Mouse (Mus musculus): ENCODE measurements around the gene Fzr1. TPM values are rescaled to one million over a fixed set of nuclear protein-coding genes. Genes with fewer than 3 reads are reported as not detected.

Gene Fzr1
- total RNA-seq, 2 experiments from 2014 or later = 55.4 to 56.8 TPM

- peak; percentile 57 for DNase-seq
Measured at GRCm38 (mm10) chr10:81382039-81382438, 3.7 kb upstream of the Fzr1 start.

- DNase-seq = no peak
Measured at GRCm38 (mm10) chr10:81379809-81380378, 1.6 kb upstream of the Fzr1 start.

GRCm38 (mm10) chr10:81379183-81379553 is 852 bp upstream of the Fzr1 start:
- DNase-seq = no peak

- peak; percentile 100 for DNase-seq
Measured at GRCm38 (mm10) chr10:81378553-81379182, 352 bp upstream of the Fzr1 start.

GRCm38 (mm10) chr10:81377362-81377664 is 1.0 kb downstream of the Fzr1 start:
- no peak for DNase-seq

GRCm38 (mm10) chr10:81376561-81377361 is 1.6 kb downstream of the Fzr1 start:
- DNase-seq = no peak

- no peak for DNase-seq
Measured at GRCm38 (mm10) chr10:81375322-81375721, 3.0 kb downstream of the Fzr1 start.

GRCm38 (mm10) chr10:81367207-81367495 is 11.2 kb downstream of the Fzr1 start:
- DNase-seq = no peak

GRCm38 (mm10) chr10:81366477-81367206 is 11.7 kb downstream of the Fzr1 start:
- no peak for DNase-seq

GRCm38 (mm10) chr10:81365672-81366476 is 12.4 kb downstream of the Fzr1 start, which contains the start of gene 4930404N11Rik:
Gene 4930404N11Rik (minus strand): TSS chr10:81365816.
- DNase-seq = no peak

GRCm38 (mm10) chr10:81365073-81365472 is 13.2 kb downstream of the Fzr1 start:
- DNase-seq = no peak

GRCm38 (mm10) chr10:81364666-81365065 is 13.7 kb downstream of the Fzr1 start:
- DNase-seq = peak; percentile 61

- peak; percentile 74 for DNase-seq
Measured at GRCm38 (mm10) chr10:81363436-81364346, 14.6 kb downstream of the Fzr1 start.

GRCm38 (mm10) chr10:81362336-81362949 is 15.9 kb downstream of the Fzr1 start:
- no peak for DNase-seq

- DNase-seq = no peak
Measured at GRCm38 (mm10) chr10:81360721-81361120, 17.6 kb downstream of the Fzr1 start.

- no peak for DNase-seq
Measured at GRCm38 (mm10) chr10:81358841-81359240, 19.5 kb downstream of the Fzr1 start.

- DNase-seq = no peak
Measured at GRCm38 (mm10) chr10:81358209-81358608, 20.1 kb downstream of the Fzr1 start.

- DNase-seq = peak; percentile 94
Measured at GRCm38 (mm10) chr10:81356991-81357844, 21.1 kb downstream of the Fzr1 start, which contains the start of gene Mfsd12. Gene Mfsd12 (plus strand): TSS chr10:81357491.

GRCm38 (mm10) chr10:81356352-81356990 is 21.8 kb downstream of the Fzr1 start:
- DNase-seq = no peak
